Mouse (Mus musculus): ENCODE measurements around the gene Tas2r139. TPM values are rescaled to one million over a fixed set of nuclear protein-coding genes. Genes with fewer than 3 reads are reported as not detected.

The Tas2r139 gene
- not detected in 2 replicates for polyA plus RNA-seq (2012; rRNA removed)

GRCm38 (mm10) chr6:42140636-42141035, at the start of gene Tas2r139:
TSS of gene Tas2r139 (plus strand) at chr6:42140936.

Other genes with a start within 250 kb of the Tas2r139 start
- not detected in 2 replicates for gene Sval1, start 189.3 kb upstream of the Tas2r139 start, polyA plus RNA-seq (2012; rRNA removed)
- not detected in 2 replicates for gene Sval3, start 172.8 kb upstream of the Tas2r139 start, polyA plus RNA-seq (2012; rRNA removed)
- gene Sva, start 102.5 kb upstream of the Tas2r139 start, polyA plus RNA-seq (2012; rRNA removed), result not detected in 2 replicates
- gene Tas2r144, start 74.4 kb downstream of the Tas2r139 start, polyA plus RNA-seq (2012; rRNA removed), result not detected in 2 replicates
- 11.7 and 18.5 TPM in 2 replicates for gene Gstk1, start 105.0 kb downstream of the Tas2r139 start, polyA plus RNA-seq (2012; rRNA removed)
- 0.35 and 0.87 TPM in 2 replicates for gene Tmem139, start 121.0 kb downstream of the Tas2r139 start, polyA plus RNA-seq (2012; rRNA removed)
- 79.0 and 114 TPM in 2 replicates for gene Casp2, start 124.0 kb downstream of the Tas2r139 start, polyA plus RNA-seq (2012; rRNA removed)
- 8.6 and 9.3 TPM in 2 replicates for gene Clcn1, start 145.7 kb downstream of the Tas2r139 start, polyA plus RNA-seq (2012; rRNA removed)
- gene Fam131b, start 183.7 kb downstream of the Tas2r139 start, polyA plus RNA-seq (2012; rRNA removed), result 10.4 and 12.3 TPM in 2 replicates
- 57.3 and 91.0 TPM in 2 replicates for gene Zyx, start 208.7 kb downstream of the Tas2r139 start, polyA plus RNA-seq (2012; rRNA removed)
- 1.9 and 3.1 TPM in 2 replicates for gene Epha1, start 232.3 kb downstream of the Tas2r139 start, polyA plus RNA-seq (2012; rRNA removed)